Mouse (Mus musculus): ENCODE data around the gene Parp14. TPM values are rescaled to one million over a fixed set of nuclear protein-coding genes. Genes with fewer than 3 reads are reported as not detected.

Gene Parp14
- polyA plus RNA-seq, 1 experiment from 2014 or later: 0.36 TPM

GRCm38 (mm10) chr16:35787568-35788189 lies 83.7 kb downstream of the Parp14 start:
- ATAC-seq (ENCODE audit: insufficient number of reproducible peaks, low FRiP score, low TSS enrichment, low read depth) (no peak), DNase-seq (ENCODE audit: low spot score) (no peak)
- Histone ChIP-seq H3K4me1 (ENCODE audit: control insufficient read depth, insufficient read depth, low read length) (no peaks in the 10 kb centered on the region), H3K9me3 (ENCODE audit: control insufficient read depth, low read length) (no peaks in the 10 kb centered on the region), H3K4me3 (ENCODE audit: low read depth, low read length) (no peak overlapping the region), H3K4me2 (ENCODE audit: low read depth, severe bottlenecking) (no peak overlapping the region), H3K27ac (replicated peaks; ENCODE audit: low read depth, low read length) (no peak overlapping the region), H3K9ac (ENCODE audit: low read length) (no peak overlapping the region), H3K27me3 (ENCODE audit: control insufficient read depth, insufficient read depth, low read length) (no peaks in the 10 kb centered on the region), H3K36me3 (ENCODE audit: control insufficient read depth, insufficient read depth, low read length) (no peaks in the 10 kb centered on the region)
- WGBS: 92% methylated on average over 8 of the region's 8 CpGs

GRCm38 (mm10) chr16:35787163-35787562 lies 84.2 kb downstream of the Parp14 start:
- Histone ChIP-seq H3K4me3 (ENCODE audit: low read depth, low read length) (no peak overlapping the region), H3K27ac (replicated peaks; ENCODE audit: low read depth, low read length) (no peak overlapping the region), H3K4me1 (ENCODE audit: control insufficient read depth, insufficient read depth, low read length) (no peaks in the 10 kb centered on the region), H3K27me3 (ENCODE audit: control insufficient read depth, insufficient read depth, low read length) (no peaks in the 10 kb centered on the region), H3K9ac (ENCODE audit: low read length) (no peak overlapping the region), H3K36me3 (ENCODE audit: control insufficient read depth, insufficient read depth, low read length) (no peaks in the 10 kb centered on the region), H3K4me2 (ENCODE audit: low read depth, severe bottlenecking) (no peak overlapping the region), H3K9me3 (ENCODE audit: control insufficient read depth, low read length) (no peaks in the 10 kb centered on the region)
- whole genome bisulfite sequencing: 88% methylated on average over 6 of the region's 6 CpGs
- ATAC-seq (ENCODE audit: insufficient number of reproducible peaks, low FRiP score, low TSS enrichment, low read depth) (no peak), DNase-seq (ENCODE audit: low spot score) (no peak)

GRCm38 (mm10) chr16:35784134-35784725 lies 87.1 kb downstream of the Parp14 start:
- ATAC-seq (ENCODE audit: insufficient number of reproducible peaks, low FRiP score, low TSS enrichment, low read depth) (no peak), DNase-seq (ENCODE audit: low spot score) (no peak)
- WGBS: 80% methylated on average over 7 of the region's 7 CpGs

GRCm38 (mm10) chr16:35783207-35783573 lies 88.2 kb downstream of the Parp14 start:
- Histone ChIP-seq H3K36me3 (ENCODE audit: control insufficient read depth, insufficient read depth, low read length) (no peaks in the 10 kb centered on the region), H3K27me3 (ENCODE audit: control insufficient read depth, insufficient read depth, low read length) (no peaks in the 10 kb centered on the region), H3K27ac (replicated peaks; ENCODE audit: low read depth, low read length) (no peak overlapping the region), H3K9me3 (ENCODE audit: control insufficient read depth, low read length) (no peaks in the 10 kb centered on the region), H3K9ac (ENCODE audit: low read length) (no peak overlapping the region), H3K4me1 (ENCODE audit: control insufficient read depth, insufficient read depth, low read length) (no peaks in the 10 kb centered on the region), H3K4me3 (ENCODE audit: low read depth, low read length) (no peak overlapping the region), H3K4me2 (ENCODE audit: low read depth, severe bottlenecking) (no peak overlapping the region)
- 89% methylated on average over 3 of the region's 3 CpGs for WGBS
- ATAC-seq (ENCODE audit: insufficient number of reproducible peaks, low FRiP score, low TSS enrichment, low read depth) (no peak), DNase-seq (ENCODE audit: low spot score) (no peak)

More at GRCm38 (mm10) chr16:35784134-35784725, 87.1 kb downstream of the Parp14 start:
- Histone ChIP-seq H3K4me2 (ENCODE audit: low read depth, severe bottlenecking) (no peak overlapping the region), H3K9me3 (ENCODE audit: control insufficient read depth, low read length) (no peaks in the 10 kb centered on the region), H3K4me1 (ENCODE audit: control insufficient read depth, insufficient read depth, low read length) (no peaks in the 10 kb centered on the region), H3K9ac (ENCODE audit: low read length) (no peak overlapping the region), H3K27me3 (ENCODE audit: control insufficient read depth, insufficient read depth, low read length) (no peaks in the 10 kb centered on the region), H3K4me3 (ENCODE audit: low read depth, low read length) (no peak overlapping the region), H3K36me3 (ENCODE audit: control insufficient read depth, insufficient read depth, low read length) (no peaks in the 10 kb centered on the region), H3K27ac (replicated peaks; ENCODE audit: low read depth, low read length) (no peak overlapping the region)

Other genes with a start within 250 kb of the Parp14 start
- gene Dirc2, start 102.2 kb downstream of the Parp14 start, polyA plus RNA-seq (2014; fragmentation: Nextera tagmentation; extraction: Ambion mirVana): 13.0 and 15.2 TPM in 2 replicates
- gene Hspbap1, start 101.2 kb downstream of the Parp14 start, polyA plus RNA-seq (2014; fragmentation: Nextera tagmentation; extraction: Ambion mirVana): 23.5 and 23.8 TPM in 2 replicates
- 3.7 and 4.2 TPM in 2 replicates for gene Parp9, start 66.9 kb upstream of the Parp14 start, polyA plus RNA-seq (2014; fragmentation: Nextera tagmentation; extraction: Ambion mirVana)
- gene Dtx3l, start 67.6 kb upstream of the Parp14 start, polyA plus RNA-seq (2014; fragmentation: Nextera tagmentation; extraction: Ambion mirVana): 3.1 and 4.1 TPM in 2 replicates
- 57.0 and 60.0 TPM in 2 replicates for gene Kpna1, start 107.2 kb upstream of the Parp14 start, polyA plus RNA-seq (2014; fragmentation: Nextera tagmentation; extraction: Ambion mirVana)
- 9.2 and 9.8 TPM in 2 replicates for gene Wdr5b, start 169.6 kb upstream of the Parp14 start, polyA plus RNA-seq (2014; fragmentation: Nextera tagmentation; extraction: Ambion mirVana)
- gene Fam162a, start 200.1 kb upstream of the Parp14 start, polyA plus RNA-seq (2014; fragmentation: Nextera tagmentation; extraction: Ambion mirVana): 339 and 359 TPM in 2 replicates
- 108 and 115 TPM in 2 replicates for gene Ccdc58, start 200.1 kb upstream of the Parp14 start, polyA plus RNA-seq (2014; fragmentation: Nextera tagmentation; extraction: Ambion mirVana)